Mouse (Mus musculus) hematopoietic stem cell, adult 5-6 weeks (primary cell): ENCODE results near the gene Tacr1. TPM values are rescaled to one million over a fixed set of nuclear protein-coding genes. Genes with fewer than 3 reads are reported as not detected.

Experiments
- ATAC-seq, 2 experiments: fragments of 125-278 bp in 1 of 2; replicated peaks in 1 of 2; 2 replicates each; pipeline ENCODE4 v1.8.0; 2016 to 2017; ENCODE audit warnings: inconsistent platforms in 2 of 2, mild to moderate bottlenecking in 2 of 2, moderate number of reproducible peaks in 2 of 2, low read depth in 1 of 2, moderate TSS enrichment in 1 of 2; ENCODE audit not compliant: low FRiP score in 2 of 2, poor library complexity in 2 of 2, severe bottlenecking in 2 of 2, insufficient read depth in 1 of 2, low TSS enrichment in 1 of 2
- total RNA-seq: library from RNA; stranded (forward); fragments of 172-1452, 232-1000 nt; gene quantifications from 2 replicates; pipeline ENCODE4 v1.2.3, GENCODE M21; 2017

Gene Tacr1
- total RNA-seq, 1 experiment from 2014 or later = not detected

GRCm38 (mm10) chr6:82494481-82494880 is 92.3 kb downstream of the Tacr1 start:
- no peak for ATAC-seq

DNA sequence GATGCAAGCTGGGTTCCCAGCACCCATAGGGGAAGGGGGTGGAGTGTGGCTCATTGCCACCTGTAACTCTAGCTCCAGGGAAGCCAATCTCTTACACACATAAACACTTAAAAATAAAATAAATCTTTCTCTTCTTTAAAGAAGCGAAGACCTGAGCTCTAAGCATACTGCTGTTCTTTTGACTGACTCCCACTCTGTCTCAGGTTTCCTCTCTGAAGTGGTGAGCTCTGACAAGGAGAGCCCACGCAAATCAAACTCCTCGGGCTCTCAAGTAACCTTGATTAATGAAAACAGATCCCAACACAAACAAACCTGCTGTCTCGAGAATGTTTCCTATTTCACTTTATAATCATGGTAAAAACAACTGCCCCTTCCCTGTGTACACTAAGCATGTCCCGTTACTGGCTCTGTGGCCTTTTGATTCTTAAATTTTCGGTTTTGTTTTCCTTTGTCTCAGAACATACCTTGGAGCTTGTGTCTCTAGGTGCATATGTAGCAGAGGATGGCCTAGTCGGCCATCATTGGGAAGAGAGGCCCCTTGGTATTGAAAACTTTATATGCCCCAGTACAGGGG is 108.8 kb downstream of the Tacr1 start:
- no peak for ATAC-seq

- no peak for ATAC-seq
Observed at GRCm38 (mm10) chr6:82519626-82520025, 117.5 kb downstream of the Tacr1 start.

GRCm38 (mm10) chr6:82522567-82522966 is 120.4 kb downstream of the Tacr1 start:
- no peak for ATAC-seq

DNA sequence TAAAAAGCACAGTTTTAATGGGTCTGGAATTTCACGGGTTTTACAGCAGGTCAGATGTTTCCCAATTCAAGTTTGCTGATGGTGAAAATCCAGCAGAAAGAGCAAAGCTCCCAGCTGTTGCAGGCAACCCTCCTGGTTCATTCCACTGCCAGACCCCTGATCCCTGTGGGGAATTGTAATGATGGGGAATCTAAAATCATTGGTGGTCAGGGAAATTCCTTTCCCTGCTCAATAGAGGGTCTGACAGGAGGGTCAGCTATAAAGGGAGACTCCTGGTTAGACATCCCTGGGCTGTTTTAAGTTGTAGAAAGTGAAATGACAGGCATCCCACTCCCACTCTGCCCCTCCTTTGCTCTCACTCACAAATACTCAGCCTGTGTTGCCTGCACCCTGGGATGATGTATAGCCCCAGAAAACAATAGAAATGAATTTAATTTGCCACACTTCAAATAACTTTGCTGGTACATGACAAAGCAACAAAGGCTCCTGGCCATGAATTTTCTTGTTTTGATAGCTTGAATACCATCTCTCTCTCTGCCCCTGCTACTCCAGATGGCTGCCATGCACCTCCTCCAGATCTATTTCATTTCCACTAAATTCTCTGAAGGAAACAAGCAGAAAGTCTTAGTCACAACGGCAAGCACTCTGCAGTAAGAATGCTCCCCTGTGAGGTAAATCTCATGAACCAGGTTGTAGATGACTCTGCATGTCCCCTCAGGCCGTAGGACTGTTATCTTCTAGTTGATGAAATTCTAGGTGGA is 123.2 kb downstream of the Tacr1 start:
- ATAC-seq = no peak

- no peak for ATAC-seq
Observed at GRCm38 (mm10) chr6:82528631-82529030, 126.5 kb downstream of the Tacr1 start.

GRCm38 (mm10) chr6:82536641-82537040 is 134.5 kb downstream of the Tacr1 start:
- ATAC-seq = no peak

- ATAC-seq = no peak
Observed at GRCm38 (mm10) chr6:82549270-82549669, 147.1 kb downstream of the Tacr1 start.

- ATAC-seq = no peak
Observed at GRCm38 (mm10) chr6:82575445-82575844, 173.3 kb downstream of the Tacr1 start.

GRCm38 (mm10) chr6:82585396-82585795 is 183.3 kb downstream of the Tacr1 start:
- no peak for ATAC-seq

- ATAC-seq = no peak
Observed at GRCm38 (mm10) chr6:82589387-82589786, 187.3 kb downstream of the Tacr1 start.

DNA sequence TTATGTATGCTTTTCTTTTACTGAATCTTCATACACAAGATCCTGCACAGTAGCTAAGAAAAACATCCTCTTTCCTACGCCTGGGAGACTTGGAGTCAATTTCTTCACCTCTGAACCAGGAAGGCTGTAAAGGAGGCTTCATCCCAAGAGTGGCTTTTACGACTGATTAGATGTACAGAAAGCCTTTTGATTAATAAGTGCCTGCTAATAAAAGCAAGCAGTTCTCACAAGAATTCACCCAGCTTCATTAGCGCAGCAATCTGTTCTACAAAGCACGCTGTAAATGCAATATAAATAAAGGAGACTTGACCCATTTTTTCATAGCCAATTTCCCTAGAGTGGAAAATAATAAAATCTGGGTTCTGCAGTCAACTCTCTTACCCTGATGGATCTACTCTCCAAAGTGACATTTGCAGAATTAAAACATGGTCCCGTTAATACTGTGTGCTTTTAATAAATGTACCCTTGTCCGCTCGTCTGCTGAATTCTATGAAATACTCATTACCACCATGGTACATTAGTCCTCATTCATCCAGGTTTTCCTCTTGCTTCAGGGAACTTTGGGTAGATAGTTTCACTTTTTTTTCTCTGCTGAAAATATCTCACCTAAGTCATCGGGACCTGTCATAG is 193.4 kb downstream of the Tacr1 start:
- no peak for ATAC-seq

DNA sequence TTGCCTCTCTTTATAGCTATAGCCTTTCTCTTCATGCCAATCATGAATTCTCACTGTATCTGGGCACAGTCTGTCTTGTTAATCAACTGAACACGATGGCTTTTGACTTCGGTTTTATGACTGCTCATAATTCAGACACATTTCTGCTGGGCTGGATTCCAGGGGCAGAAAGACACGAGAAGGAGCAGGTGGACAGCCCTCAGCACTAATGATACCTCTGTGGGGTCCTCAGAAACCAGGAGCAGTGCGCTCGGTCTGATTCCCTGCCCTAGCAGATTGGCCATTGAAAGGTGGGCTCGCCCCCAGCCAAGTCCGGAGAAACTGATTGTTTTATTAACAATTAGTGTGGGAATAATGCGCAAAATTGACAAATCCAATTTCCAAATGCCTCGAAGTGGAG is 201.1 kb downstream of the Tacr1 start:
- ATAC-seq = no peak

GRCm38 (mm10) chr6:82603665-82604064 is 201.5 kb downstream of the Tacr1 start:
- peak; percentile 62 to 67; a peak in 3 of 4 replicates for ATAC-seq

- no peak for ATAC-seq
Observed at GRCm38 (mm10) chr6:82604791-82605190, 202.7 kb downstream of the Tacr1 start.

DNA sequence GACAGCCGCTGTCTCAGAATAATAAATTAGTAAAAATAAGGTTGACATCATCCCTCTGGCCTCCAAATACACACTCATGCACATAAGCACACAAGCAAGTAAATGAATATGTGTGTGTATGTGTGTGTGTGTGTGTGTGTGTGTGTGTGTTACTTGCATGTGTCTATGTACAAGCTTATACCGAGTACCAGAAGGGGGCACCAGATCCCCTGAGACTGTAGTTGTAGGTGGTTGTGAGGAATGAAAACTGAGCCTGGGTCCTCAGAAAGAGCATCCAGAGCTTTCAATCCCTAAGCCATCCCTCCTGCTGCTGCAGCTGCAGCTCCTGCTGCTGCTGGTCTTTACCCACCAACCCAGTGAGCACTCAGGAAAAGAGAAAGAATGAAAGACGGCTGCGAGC is 206.6 kb downstream of the Tacr1 start:
- no peak for ATAC-seq

DNA sequence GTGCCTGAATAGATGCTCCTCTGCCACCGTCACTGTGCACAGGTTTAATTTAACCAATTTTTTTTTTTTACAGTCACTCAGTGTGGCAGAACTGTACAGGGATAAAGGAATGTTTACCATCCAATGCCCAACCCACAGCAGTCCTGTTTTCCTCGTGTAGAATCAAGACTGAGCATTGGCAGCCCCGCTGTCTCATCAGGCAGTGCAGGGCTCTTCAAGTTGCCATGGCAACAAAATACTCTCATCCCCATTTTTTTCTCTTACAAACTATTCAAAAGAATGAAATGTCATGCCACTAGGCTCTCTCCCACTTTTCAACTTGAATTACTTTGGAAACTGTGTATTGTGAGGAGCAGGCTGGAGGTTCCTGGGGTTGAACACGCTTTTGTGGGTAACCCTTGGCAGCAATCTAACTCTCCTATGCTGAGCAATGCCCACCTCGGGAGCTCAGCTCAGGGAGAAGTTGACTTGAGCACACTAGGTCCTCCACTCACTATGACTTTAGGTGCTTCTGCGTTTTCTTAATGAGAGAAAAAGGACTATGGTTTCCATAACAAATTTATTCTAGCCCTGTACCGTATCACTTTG is 207.3 kb downstream of the Tacr1 start:
- no peak for ATAC-seq
